Mouse (Mus musculus) ZHBTc4 (cell line): Measurements from ENCODE around the gene Olfr344.

Experiments
- DNase-seq: peaks from one replicate; pipeline ENCODE4 v3.0.0-alpha.2; 2011; ENCODE audit warnings: low read depth, low spot score

Olfr344 gene

GRCm38 (mm10) chr2:36566362-36566761 lies at the start of gene Olfr344:
Olfr344 (plus strand) TSS chr2:36566662.
- DNase-seq = no peak

DNA sequence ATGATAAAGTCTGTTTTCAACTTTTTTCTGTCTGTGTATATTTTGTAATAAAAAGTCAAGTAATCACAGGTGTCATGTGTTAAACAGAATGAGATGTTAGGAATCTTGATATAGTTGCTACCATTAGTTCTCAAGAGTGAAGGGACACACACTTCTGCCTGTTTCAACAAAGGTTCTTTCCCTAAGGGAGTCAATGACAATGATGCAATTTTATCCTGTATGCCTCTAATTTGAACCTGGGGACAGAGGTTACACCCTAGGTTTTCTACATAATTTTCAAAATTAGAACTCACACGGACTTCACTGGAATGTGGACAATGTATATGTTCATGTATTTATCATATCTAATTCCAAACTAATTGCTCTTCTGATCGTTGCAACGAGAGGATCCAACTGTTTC lies 41.8 kb upstream of the Olfr344 start, which contains the start of gene Olfr342:
Gene Olfr342, plus strand, starts transcription at position 301 of the 400 bp plus-strand sequence.
- no peak for DNase-seq

GRCm38 (mm10) chr2:36565156-36565555 lies 1.3 kb upstream of the Olfr344 start:
- DNase-seq = no peak

DNA sequence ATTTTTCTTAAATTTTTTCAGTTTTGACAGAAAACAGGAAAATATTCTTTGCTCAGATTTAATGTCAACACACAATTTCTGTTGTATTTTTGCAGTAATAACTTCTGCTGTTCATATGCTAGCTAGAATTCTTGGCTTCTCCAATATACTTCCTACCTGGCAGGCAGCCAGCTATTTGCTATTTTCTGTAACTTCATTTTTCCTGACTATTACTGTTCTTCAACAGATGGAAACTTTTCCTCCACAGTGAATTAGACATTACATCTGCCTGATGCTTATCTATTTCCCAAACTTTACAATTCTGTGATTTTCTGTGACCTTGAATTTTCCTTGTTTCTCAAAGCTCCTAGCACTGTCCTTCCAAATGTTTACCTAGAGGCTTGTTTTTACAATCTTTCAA lies 560 bp downstream of the Olfr344 start:
- DNase-seq = no peak

DNA sequence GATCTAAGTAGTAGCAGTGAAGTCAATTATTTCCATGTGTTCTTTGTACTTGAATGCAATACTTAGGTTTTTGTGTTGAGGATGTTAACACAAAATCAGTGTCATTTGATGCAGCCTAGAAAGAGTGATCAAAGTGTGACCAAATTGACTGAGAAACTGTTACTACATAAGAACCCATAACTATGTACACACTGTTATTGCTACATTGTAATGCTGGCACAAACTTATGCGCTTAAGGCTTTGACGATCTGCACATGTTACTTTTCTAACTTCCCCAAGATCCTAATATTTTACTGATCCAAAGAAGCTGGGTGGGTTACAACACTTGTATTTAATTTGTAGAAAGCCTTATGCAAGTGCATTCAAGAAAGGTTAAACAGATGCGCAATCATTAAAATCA lies 1.4 kb downstream of the Olfr344 start:
- no peak for DNase-seq
